Mouse (Mus musculus) neural tube, embryonic 12.5 days (tissue): ENCODE results near the gene Ddx58. TPM values are rescaled to one million over a fixed set of nuclear protein-coding genes. Genes with fewer than 3 reads are reported as not detected.

ENCODE experiments used
- ATAC-seq: fragments of 200-750 bp; cut with Nextera tagmentation; 2 replicates; pipeline ENCODE4 v1.8.0; 2017; ENCODE audit warnings: low read depth, mild to moderate bottlenecking, moderate TSS enrichment, moderate library complexity; ENCODE audit not compliant: low FRiP score
- H3K27ac ChIP-seq: fragments of 300-500 bp; sonication (generic); 2 replicates; pipeline ENCODE4 v1.5.1; 2016
- H3K27me3 ChIP-seq: fragments of 300-500 bp; sonication (generic); replicated peaks from 2 replicates; pipeline ENCODE4 v1.6.1; 2016; ENCODE audit warnings: mild to moderate bottlenecking
- H3K36me3 ChIP-seq: fragments of 300-500 bp; sonication (generic); 2 replicates; pipeline ENCODE4 v1.6.1; 2016; ENCODE audit warnings: mild to moderate bottlenecking
- H3K4me1 ChIP-seq: fragments of 300-500 bp; sonication (generic); 2 replicates; pipeline ENCODE4 v1.6.1; 2016
- H3K4me2 ChIP-seq: fragments of 300-500 bp; sonication (generic); replicated peaks from 2 replicates; pipeline ENCODE4 v1.6.1; 2016; ENCODE audit warnings: mild to moderate bottlenecking
- H3K4me3 ChIP-seq: fragments of 300-500 bp; sonication (generic); 2 replicates; pipeline ENCODE4 v1.5.1; 2016
- H3K9ac ChIP-seq: fragments of 300-500 bp; sonication (generic); 2 replicates; pipeline ENCODE4 v1.6.1; 2016; ENCODE audit warnings: mild to moderate bottlenecking
- H3K9me3 ChIP-seq: fragments of 300-500 bp; sonication (generic); 2 replicates; pipeline ENCODE4 v1.6.1; 2016; ENCODE audit warnings: mild to moderate bottlenecking
- WGBS: fragments of 180-500 bp; shearing (Covaris S2); methylation state at CpG from one replicate; pipeline ENCODE4 v1.1.7; 2016; 5-methylcytosine and 5-hydroxymethylcytosine counted together
- polyA plus RNA-seq: library from polyadenylated mRNA; unstranded; fragments of >200 nt; fragmentation: Nextera tagmentation; extraction: Ambion mirVana; gene quantifications from 2 replicates; pipeline ENCODE4 v1.2.1, GENCODE M21; 2016

Gene Ddx58
- polyA plus RNA-seq, 1 experiment from 2014 or later, result 4.3 TPM

- no peaks in the 10 kb centered on the region for H3K9me3 ChIP-seq
- 93% methylated on average over 7 of the region's 7 CpGs for WGBS
- H3K4me1 ChIP-seq, result no peaks in the 10 kb centered on the region
- no peak overlapping the region for H3K9ac ChIP-seq
- no peak overlapping the region for H3K4me3 ChIP-seq
- no peaks in the 10 kb centered on the region for H3K27me3 ChIP-seq
- ATAC-seq, result no peak
- H3K36me3 ChIP-seq, result no peaks in the 10 kb centered on the region
- H3K27ac ChIP-seq, result no peak overlapping the region
- H3K4me2 ChIP-seq, result no peak overlapping the region
Observed at GRCm38 (mm10) chr4:40227886-40228285, 11.7 kb downstream of the Ddx58 start.

- WGBS, result 92% methylated on average over 11 of the region's 11 CpGs
- peaks cover under 1% of the 10 kb centered on the region; the same call in 1 of the 2 replicates for H3K4me1 ChIP-seq
- H3K27ac ChIP-seq, result no peak overlapping the region
- no peak overlapping the region for H3K9ac ChIP-seq
- H3K27me3 ChIP-seq, result no peaks in the 10 kb centered on the region
- no peaks in the 10 kb centered on the region for H3K36me3 ChIP-seq
- no peak overlapping the region for H3K4me3 ChIP-seq
- no peaks in the 10 kb centered on the region for H3K9me3 ChIP-seq
- H3K4me2 ChIP-seq, result no peak overlapping the region
- no peak for ATAC-seq
Observed at GRCm38 (mm10) chr4:40227131-40227530, 12.5 kb downstream of the Ddx58 start.

- H3K4me1 ChIP-seq, result peaks cover 3% of the 10 kb centered on the region; the same call in 1 of the 2 replicates
- no peak for ATAC-seq
- H3K4me2 ChIP-seq, result no peak overlapping the region
- H3K9me3 ChIP-seq, result no peaks in the 10 kb centered on the region
- no peaks in the 10 kb centered on the region for H3K27me3 ChIP-seq
- H3K4me3 ChIP-seq, result no peak overlapping the region
- WGBS, result 79% methylated on average over 5 of the region's 5 CpGs
- no peak overlapping the region for H3K9ac ChIP-seq
- no peaks in the 10 kb centered on the region for H3K36me3 ChIP-seq
- no peak overlapping the region for H3K27ac ChIP-seq
Observed at GRCm38 (mm10) chr4:40226095-40226494, 13.5 kb downstream of the Ddx58 start.

- WGBS, result 40% methylated on average over 21 of the region's 21 CpGs
- peak overlapping the region; percentile 21; the same call in 1 of the 2 replicates for H3K4me2 ChIP-seq
Observed at GRCm38 (mm10) chr4:40221876-40222585, 17.6 kb downstream of the Ddx58 start.

GRCm38 (mm10) chr4:40221004-40221760 lies 18.4 kb downstream of the Ddx58 start:
- H3K4me3 ChIP-seq, result no peak overlapping the region
- no peak for ATAC-seq
- H3K27me3 ChIP-seq, result no peaks in the 10 kb centered on the region
- no peaks in the 10 kb centered on the region for H3K36me3 ChIP-seq
- WGBS, result 30% methylated on average over 14 of the region's 14 CpGs
- H3K4me2 ChIP-seq, result no peak overlapping the region
- H3K9me3 ChIP-seq, result no peaks in the 10 kb centered on the region
- peaks cover 3% of the 10 kb centered on the region; the same call in 1 of the 2 replicates for H3K4me1 ChIP-seq
- H3K27ac ChIP-seq, result no peak overlapping the region
- H3K9ac ChIP-seq, result no peak overlapping the region

More at GRCm38 (mm10) chr4:40221876-40222585, 17.6 kb downstream of the Ddx58 start:
- Histone ChIP-seq H3K9me3 (no peaks in the 10 kb centered on the region), H3K4me1 (peaks cover 3% of the 10 kb centered on the region; the same call in 1 of the 2 replicates), H3K36me3 (no peaks in the 10 kb centered on the region), H3K9ac (no peak overlapping the region), H3K27me3 (no peaks in the 10 kb centered on the region), H3K27ac (no peak overlapping the region), H3K4me3 (no peak overlapping the region)
- ATAC-seq, result 0 out of 2 replicates have a peak, but pooled peaks have one; percentile 29

GRCm38 (mm10) chr4:40220437-40220836 lies 19.2 kb downstream of the Ddx58 start:
- Histone ChIP-seq H3K9ac (no peak overlapping the region), H3K4me2 (peak overlapping the region; percentile 22; the same call in 1 of the 2 replicates)
- WGBS, result 22% methylated on average over 12 of the region's 12 CpGs

GRCm38 (mm10) chr4:40218382-40218781 lies 21.2 kb downstream of the Ddx58 start:
- WGBS, result 81% methylated on average over 7 of the region's 7 CpGs
- H3K9ac ChIP-seq, result no peak overlapping the region
- no peak overlapping the region for H3K4me2 ChIP-seq
- peaks cover 3% of the 10 kb centered on the region; the same call in 1 of the 2 replicates for H3K4me1 ChIP-seq
- H3K27me3 ChIP-seq, result no peaks in the 10 kb centered on the region
- no peaks in the 10 kb centered on the region for H3K36me3 ChIP-seq
- no peak for ATAC-seq
- no peak overlapping the region for H3K4me3 ChIP-seq
- no peak overlapping the region for H3K27ac ChIP-seq
- H3K9me3 ChIP-seq, result no peaks in the 10 kb centered on the region

More at GRCm38 (mm10) chr4:40220437-40220836, 19.2 kb downstream of the Ddx58 start:
- peaks cover 3% of the 10 kb centered on the region; the same call in 1 of the 2 replicates for H3K4me1 ChIP-seq
- no peak overlapping the region for H3K27ac ChIP-seq
- H3K9me3 ChIP-seq, result no peaks in the 10 kb centered on the region
- H3K4me3 ChIP-seq, result no peak overlapping the region
- H3K36me3 ChIP-seq, result no peaks in the 10 kb centered on the region
- no peaks in the 10 kb centered on the region for H3K27me3 ChIP-seq
- no peak for ATAC-seq

- 55% methylated on average over 3 of the region's 3 CpGs for WGBS
Observed at GRCm38 (mm10) chr4:40217910-40218309, 21.7 kb downstream of the Ddx58 start.

GRCm38 (mm10) chr4:40212177-40212576 lies 27.5 kb downstream of the Ddx58 start:
- H3K9me3 ChIP-seq, result no peaks in the 10 kb centered on the region
- H3K4me3 ChIP-seq, result no peak overlapping the region
- H3K27me3 ChIP-seq, result no peaks in the 10 kb centered on the region
- H3K9ac ChIP-seq, result no peak overlapping the region
- no peak overlapping the region for H3K27ac ChIP-seq
- no peak overlapping the region for H3K4me2 ChIP-seq
- no peaks in the 10 kb centered on the region for H3K4me1 ChIP-seq
- no peaks in the 10 kb centered on the region for H3K36me3 ChIP-seq
- WGBS, result 90% methylated on average over 4 of the region's 6 CpGs
- no peak for ATAC-seq

More at GRCm38 (mm10) chr4:40217910-40218309, 21.7 kb downstream of the Ddx58 start:
- Histone ChIP-seq H3K9ac (no peak overlapping the region), H3K4me1 (peaks cover 3% of the 10 kb centered on the region; the same call in 1 of the 2 replicates), H3K4me2 (no peak overlapping the region), H3K27ac (no peak overlapping the region), H3K36me3 (no peaks in the 10 kb centered on the region), H3K4me3 (no peak overlapping the region), H3K9me3 (no peaks in the 10 kb centered on the region), H3K27me3 (no peaks in the 10 kb centered on the region)
- ATAC-seq, result no peak

- H3K9ac ChIP-seq, result no peak overlapping the region
- H3K4me3 ChIP-seq, result no peak overlapping the region
- no peaks in the 10 kb centered on the region for H3K27me3 ChIP-seq
- no peaks in the 10 kb centered on the region for H3K9me3 ChIP-seq
- no peaks in the 10 kb centered on the region for H3K36me3 ChIP-seq
- no peak overlapping the region for H3K27ac ChIP-seq
- no peaks in the 10 kb centered on the region for H3K4me1 ChIP-seq
- no peak for ATAC-seq
- 74% methylated on average over 5 of the region's 5 CpGs for WGBS
- no peak overlapping the region for H3K4me2 ChIP-seq
Observed at GRCm38 (mm10) chr4:40207701-40208100, 31.9 kb downstream of the Ddx58 start.

- no peak for ATAC-seq
- Histone ChIP-seq H3K27me3 (no peaks in the 10 kb centered on the region), H3K9ac (no peak overlapping the region), H3K36me3 (peaks cover 4% of the 10 kb centered on the region; the same call in 1 of the 2 replicates), H3K4me2 (no peak overlapping the region), H3K27ac (no peak overlapping the region), H3K9me3 (no peaks in the 10 kb centered on the region), H3K4me1 (no peaks in the 10 kb centered on the region), H3K4me3 (no peak overlapping the region)
- WGBS, result 93% methylated on average over 22 of the region's 22 CpGs
Observed at GRCm38 (mm10) chr4:40205231-40205903, 34.3 kb downstream of the Ddx58 start.

GRCm38 (mm10) chr4:40204374-40204773 lies 35.3 kb downstream of the Ddx58 start:
- H3K9ac ChIP-seq, result no peak overlapping the region
- H3K27ac ChIP-seq, result no peak overlapping the region
- 95% methylated on average over 3 of the region's 3 CpGs for WGBS
- peaks cover 5% of the 10 kb centered on the region; the same call in 1 of the 2 replicates for H3K36me3 ChIP-seq
- H3K27me3 ChIP-seq, result no peaks in the 10 kb centered on the region
- H3K4me3 ChIP-seq, result no peak overlapping the region
- H3K4me1 ChIP-seq, result no peaks in the 10 kb centered on the region
- no peak overlapping the region for H3K4me2 ChIP-seq
- no peaks in the 10 kb centered on the region for H3K9me3 ChIP-seq
- no peak for ATAC-seq
